Mouse (Mus musculus): ENCODE measurements at regions not wholly inside any gene's neighbourhood (a gene's known extent, or its start where the extent isn't known, plus 50 kb on each side); places are given as distances from the start of the nearest gene placed in this dataset.

DNA sequence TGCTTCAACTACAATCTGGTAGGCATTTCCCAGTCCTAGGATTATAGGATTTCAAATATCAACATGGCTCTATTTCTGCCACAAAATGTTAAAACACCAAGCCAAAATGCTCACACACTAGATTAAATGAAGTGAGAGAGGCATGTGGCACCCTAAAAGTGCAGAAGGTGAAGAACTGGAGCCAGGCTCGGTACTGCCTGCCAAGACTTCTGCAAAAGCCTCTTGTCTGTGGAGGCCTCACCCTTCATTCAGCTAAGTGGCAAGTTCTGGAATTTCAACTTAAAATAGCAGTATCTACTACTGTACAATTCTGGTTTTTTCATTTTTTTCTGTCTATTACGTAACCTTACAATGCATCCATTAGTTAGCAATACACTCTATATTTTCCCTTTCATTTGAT lies 649.9 kb downstream of the Gsdmc2 start:
- Histone ChIP-seq H3K36me3 (ENCODE audit: control insufficient read depth, insufficient read depth) (no peaks in the 10 kb centered on the region), H3K4me3 (no peak overlapping the region), H3ac (ENCODE audit: control insufficient read depth, insufficient read length) (no peak overlapping the region), H3K4me2 (ENCODE audit: low read depth) (no peak overlapping the region), H3K27me3 (ENCODE audit: control insufficient read depth, insufficient read depth, insufficient read length) (no peaks in the 10 kb centered on the region), H3K79me2 (ENCODE audit: control insufficient read depth, insufficient read depth) (no peaks in the 10 kb centered on the region)
- TF ChIP-seq REST (IDR thresholded peaks at IDR 0.05; ENCODE audit: insufficient read depth, insufficient read length) = no peak
- no peak for TF ChIP-seq SRF (IDR thresholded peaks at IDR 0.05; ENCODE audit: control insufficient read depth, insufficient read length, low read depth)
- TF ChIP-seq E2F4 (IDR thresholded peaks at IDR 0.05; ENCODE audit: insufficient read depth) = no peak
- TF ChIP-seq POLR2A (IDR thresholded peaks at IDR 0.05; ENCODE audit: insufficient read length, low read depth) = no peak
- TF ChIP-seq MYOG (IDR thresholded peaks at IDR 0.05; ENCODE audit: control insufficient read depth in 1 of 3, insufficient read depth in 1 of 3, insufficient read length in 2 of 3, low read depth in 2 of 3) = no peak
- no peak for TF ChIP-seq TCF3 (IDR thresholded peaks at IDR 0.05; ENCODE audit: insufficient read length, low read depth)
- no peak for TF ChIP-seq USF1 (IDR thresholded peaks at IDR 0.05; ENCODE audit: low read depth)
- TF ChIP-seq MYOD1 (IDR thresholded peaks at IDR 0.05; ENCODE audit: control insufficient read depth in 1 of 3, insufficient read length in 2 of 3, low read depth in 2 of 3) = no peak
- no peak for TF ChIP-seq POLR2AphosphoS2 (IDR thresholded peaks at IDR 0.05; ENCODE audit: insufficient read length, low read depth)
- no peak for TF ChIP-seq MAX (IDR thresholded peaks at IDR 0.05; ENCODE audit: low read depth)
- no peak for TF ChIP-seq TCF12 (IDR thresholded peaks at IDR 0.05; ENCODE audit: insufficient read depth, poor library complexity, severe bottlenecking)
- no peak for TF ChIP-seq CEBPB (IDR thresholded peaks at IDR 0.05; ENCODE audit: insufficient read depth, poor library complexity, severe bottlenecking)

DNA sequence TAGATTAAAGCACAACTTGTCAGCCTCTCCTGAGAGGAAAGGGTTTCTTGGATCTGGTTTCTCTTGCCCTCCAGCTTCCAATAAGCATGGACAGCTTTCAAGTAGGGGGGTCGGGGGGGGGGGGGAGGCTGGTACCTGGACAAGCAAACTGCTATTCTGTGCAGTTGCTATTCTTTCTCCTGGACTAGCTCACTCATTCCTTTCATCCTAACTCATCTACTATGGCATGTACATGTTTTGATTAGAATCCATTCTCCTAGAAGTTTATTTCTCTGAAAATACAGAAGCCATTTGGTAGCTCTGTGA lies 650.5 kb downstream of the Gsdmc2 start:
- no peak overlapping the region for H3K4me2 ChIP-seq (ENCODE audit: low read depth)
- no peak overlapping the region for H3K4me3 ChIP-seq
- H3K79me2 ChIP-seq (ENCODE audit: control insufficient read depth, insufficient read depth) = no peaks in the 10 kb centered on the region
- H3K27me3 ChIP-seq (ENCODE audit: control insufficient read depth, insufficient read depth, insufficient read length) = no peaks in the 10 kb centered on the region
- H3ac ChIP-seq (ENCODE audit: control insufficient read depth, insufficient read length) = no peak overlapping the region
- H3K36me3 ChIP-seq (ENCODE audit: control insufficient read depth, insufficient read depth) = no peaks in the 10 kb centered on the region
- TF ChIP-seq TCF3 (IDR thresholded peaks at IDR 0.05; ENCODE audit: insufficient read length, low read depth) (no peak), REST (IDR thresholded peaks at IDR 0.05; ENCODE audit: insufficient read depth, insufficient read length) (no peak), CEBPB (IDR thresholded peaks at IDR 0.05; ENCODE audit: insufficient read depth, poor library complexity, severe bottlenecking) (no peak), TCF12 (IDR thresholded peaks at IDR 0.05; ENCODE audit: insufficient read depth, poor library complexity, severe bottlenecking) (no peak), MYOG (IDR thresholded peaks at IDR 0.05; ENCODE audit: control insufficient read depth in 1 of 3, insufficient read depth in 1 of 3, insufficient read length in 2 of 3, low read depth in 2 of 3) (no peak), SRF (IDR thresholded peaks at IDR 0.05; ENCODE audit: control insufficient read depth, insufficient read length, low read depth) (no peak), POLR2A (IDR thresholded peaks at IDR 0.05; ENCODE audit: insufficient read length, low read depth) (no peak), MAX (IDR thresholded peaks at IDR 0.05; ENCODE audit: low read depth) (no peak), POLR2AphosphoS2 (IDR thresholded peaks at IDR 0.05; ENCODE audit: insufficient read length, low read depth) (no peak), USF1 (IDR thresholded peaks at IDR 0.05; ENCODE audit: low read depth) (no peak), E2F4 (IDR thresholded peaks at IDR 0.05; ENCODE audit: insufficient read depth) (no peak), MYOD1 (IDR thresholded peaks at IDR 0.05; ENCODE audit: control insufficient read depth in 1 of 3, insufficient read length in 2 of 3, low read depth in 2 of 3) (no peak)

DNA sequence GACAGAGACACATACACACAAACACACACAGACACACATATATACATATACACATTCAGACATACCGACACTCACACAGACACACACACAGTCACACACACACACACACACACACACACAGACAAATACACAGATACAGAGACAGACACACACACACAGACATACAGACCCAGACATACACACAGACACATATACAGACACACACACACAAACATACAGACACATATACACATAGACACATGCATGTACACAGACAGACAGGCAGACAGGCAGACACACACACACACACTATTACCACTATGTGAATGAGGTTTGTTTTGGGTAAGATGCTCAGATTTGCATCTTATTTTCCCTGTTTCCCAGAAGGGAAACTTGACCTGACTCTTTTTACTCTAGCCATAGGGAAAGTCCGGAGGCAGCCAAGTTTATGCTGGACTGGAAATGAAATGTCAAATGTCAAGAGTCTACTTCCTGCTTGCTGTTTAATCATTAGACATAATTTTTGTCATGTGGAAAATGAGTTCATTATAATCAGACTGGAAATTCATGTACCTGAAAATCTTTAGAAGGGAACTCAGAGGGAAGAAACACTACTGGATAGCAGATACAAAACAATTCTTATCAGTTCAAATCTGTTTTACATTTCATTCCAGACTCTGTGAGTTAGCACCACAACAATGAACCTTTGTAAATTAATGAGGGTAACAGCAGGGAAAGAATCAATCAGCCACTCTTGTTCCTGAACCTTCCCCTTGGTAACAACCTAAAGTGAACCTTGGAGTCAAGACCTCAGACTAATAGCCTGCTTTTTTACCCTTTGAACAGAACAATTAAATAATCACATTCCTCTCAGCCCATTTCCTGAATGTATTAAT lies 651.1 kb downstream of the Gsdmc2 start:
- TF ChIP-seq MYOG (IDR thresholded peaks at IDR 0.05; ENCODE audit: control insufficient read depth in 1 of 3, insufficient read depth in 1 of 3, insufficient read length in 2 of 3, low read depth in 2 of 3) (no peak), MYOD1 (IDR thresholded peaks at IDR 0.05; ENCODE audit: control insufficient read depth in 1 of 3, insufficient read length in 2 of 3, low read depth in 2 of 3) (no peak), USF1 (IDR thresholded peaks at IDR 0.05; ENCODE audit: low read depth) (no peak), MAX (IDR thresholded peaks at IDR 0.05; ENCODE audit: low read depth) (no peak), TCF12 (IDR thresholded peaks at IDR 0.05; ENCODE audit: insufficient read depth, poor library complexity, severe bottlenecking) (no peak), CEBPB (IDR thresholded peaks at IDR 0.05; ENCODE audit: insufficient read depth, poor library complexity, severe bottlenecking) (no peak), REST (IDR thresholded peaks at IDR 0.05; ENCODE audit: insufficient read depth, insufficient read length) (no peak), TCF3 (IDR thresholded peaks at IDR 0.05; ENCODE audit: insufficient read length, low read depth) (no peak), E2F4 (IDR thresholded peaks at IDR 0.05; ENCODE audit: insufficient read depth) (no peak), POLR2A (IDR thresholded peaks at IDR 0.05; ENCODE audit: insufficient read length, low read depth) (no peak)
- no peaks in the 10 kb centered on the region for H3K36me3 ChIP-seq (ENCODE audit: control insufficient read depth, insufficient read depth)

DNA sequence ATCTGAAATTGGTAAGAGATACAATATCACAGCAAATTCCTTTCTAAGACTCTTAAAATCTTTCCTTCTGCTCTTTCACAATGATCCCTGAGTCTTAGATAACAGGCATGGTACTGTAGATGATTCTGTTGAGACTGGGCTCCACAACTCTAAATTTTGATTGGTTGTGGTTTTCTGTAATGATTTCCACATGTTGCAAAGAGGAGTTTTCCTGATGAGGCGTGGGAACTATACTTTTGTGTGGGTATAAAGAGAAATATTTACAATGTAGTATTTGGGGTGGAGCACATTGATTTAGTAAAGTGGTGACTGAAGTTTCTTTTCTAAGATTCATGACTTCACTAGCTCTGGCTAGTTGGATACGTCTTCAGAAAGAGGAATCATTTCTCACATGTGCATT lies 653.2 kb downstream of the Gsdmc2 start:
- Histone ChIP-seq H3K27me3 (ENCODE audit: control insufficient read depth, insufficient read depth, insufficient read length) (no peaks in the 10 kb centered on the region), H3K4me2 (ENCODE audit: low read depth) (no peak overlapping the region), H3K79me2 (ENCODE audit: control insufficient read depth, insufficient read depth) (no peaks in the 10 kb centered on the region), H3ac (ENCODE audit: control insufficient read depth, insufficient read length) (no peak overlapping the region), H3K36me3 (ENCODE audit: control insufficient read depth, insufficient read depth) (no peaks in the 10 kb centered on the region), H3K4me3 (no peak overlapping the region)
- no peak for TF ChIP-seq CEBPB (IDR thresholded peaks at IDR 0.05; ENCODE audit: insufficient read depth, poor library complexity, severe bottlenecking)
- TF ChIP-seq USF1 (IDR thresholded peaks at IDR 0.05; ENCODE audit: low read depth) = no peak
- TF ChIP-seq TCF12 (IDR thresholded peaks at IDR 0.05; ENCODE audit: insufficient read depth, poor library complexity, severe bottlenecking) = no peak
- TF ChIP-seq SRF (IDR thresholded peaks at IDR 0.05; ENCODE audit: control insufficient read depth, insufficient read length, low read depth) = no peak
- TF ChIP-seq TCF3 (IDR thresholded peaks at IDR 0.05; ENCODE audit: insufficient read length, low read depth) = no peak
- no peak for TF ChIP-seq MYOG (IDR thresholded peaks at IDR 0.05; ENCODE audit: control insufficient read depth in 1 of 3, insufficient read depth in 1 of 3, insufficient read length in 2 of 3, low read depth in 2 of 3)
- TF ChIP-seq MAX (IDR thresholded peaks at IDR 0.05; ENCODE audit: low read depth) = no peak
- no peak for TF ChIP-seq E2F4 (IDR thresholded peaks at IDR 0.05; ENCODE audit: insufficient read depth)
- TF ChIP-seq MYOD1 (IDR thresholded peaks at IDR 0.05; ENCODE audit: control insufficient read depth in 1 of 3, insufficient read length in 2 of 3, low read depth in 2 of 3) = no peak
- TF ChIP-seq REST (IDR thresholded peaks at IDR 0.05; ENCODE audit: insufficient read depth, insufficient read length) = no peak
- no peak for TF ChIP-seq POLR2AphosphoS2 (IDR thresholded peaks at IDR 0.05; ENCODE audit: insufficient read length, low read depth)
- no peak for TF ChIP-seq POLR2A (IDR thresholded peaks at IDR 0.05; ENCODE audit: insufficient read length, low read depth)

More for the DNA sequence above, 651.1 kb downstream of the Gsdmc2 start:
- H3K4me3 ChIP-seq = no peak overlapping the region
- H3K4me2 ChIP-seq (ENCODE audit: low read depth) = no peak overlapping the region
- no peaks in the 10 kb centered on the region for H3K27me3 ChIP-seq (ENCODE audit: control insufficient read depth, insufficient read depth, insufficient read length)
- H3K79me2 ChIP-seq (ENCODE audit: control insufficient read depth, insufficient read depth) = no peaks in the 10 kb centered on the region
- H3ac ChIP-seq (ENCODE audit: control insufficient read depth, insufficient read length) = no peak overlapping the region
